Mouse (Mus musculus) CH12.LX (cell line): ENCODE measurements around the gene Ugt1a8. TPM values are rescaled to one million over a fixed set of nuclear protein-coding genes. Genes with fewer than 3 reads are reported as not detected.

ENCODE experiments used
- DNase-seq: peaks from one replicate; pipeline ENCODE4 v3.0.0-alpha.2; 2013; ENCODE audit errors: extremely low read depth
- H3K27ac ChIP-seq: 2 replicates; pipeline ENCODE4 v1.5.1; 2012; ENCODE audit warnings: low read depth, mild to moderate bottlenecking, control low read depth, moderate library complexity; ENCODE audit not compliant: insufficient read depth
- H3K27me3 ChIP-seq: replicated peaks from 2 replicates; pipeline ENCODE3; 2012; ENCODE audit warnings: inconsistent platforms
- H3K36me3 ChIP-seq, 2 experiments: replicated peaks in 1 of 2; 2 replicates each; pipeline versions ENCODE3 to v1.6.1; 2012; ENCODE audit warnings: inconsistent platforms in 1 of 2, low read length in 1 of 2, mild to moderate bottlenecking in 1 of 2, mixed read lengths in 1 of 2, moderate library complexity in 1 of 2; ENCODE audit not compliant: control insufficient read depth in 1 of 2, insufficient read depth in 1 of 2
- H3K4me1 ChIP-seq, 2 experiments: 2 replicates each; pipeline ENCODE4 v1.6.1; 2012; ENCODE audit warnings: inconsistent platforms in 1 of 2, moderate library complexity in 1 of 2; ENCODE audit not compliant: insufficient read depth in 2 of 2, control insufficient read depth in 1 of 2
- H3K4me2 ChIP-seq: 2 replicates; pipeline ENCODE4 v1.6.1; 2012; ENCODE audit warnings: low read depth, mild to moderate bottlenecking, control low read depth; ENCODE audit not compliant: poor library complexity, insufficient read depth, severe bottlenecking
- H3K4me3 ChIP-seq, 3 experiments: fragments of 150-350 bp in 1 of 3; sonication (generic) in 1 of 3; replicated peaks in 1 of 3; 2 replicates each; pipeline versions ENCODE3 to v1.5.1; 2011 to 2012; ENCODE audit warnings: low read depth in 2 of 3, low read length in 2 of 3, mild to moderate bottlenecking in 2 of 3, moderate library complexity in 2 of 3, control low read depth in 1 of 3, improper control_type of control experiment in 1 of 3, inconsistent platforms in 1 of 3, mixed read lengths in 1 of 3; ENCODE audit not compliant: poor library complexity in 1 of 3
- H3K79me2 ChIP-seq: replicated peaks from 2 replicates; pipeline ENCODE4 v1.6.1; 2012; ENCODE audit warnings: mild to moderate bottlenecking, moderate library complexity; ENCODE audit not compliant: control insufficient read depth, poor library complexity, insufficient read depth, severe bottlenecking; ENCODE audit errors: extremely low read depth
- H3K9ac ChIP-seq: 2 replicates; pipeline ENCODE4 v1.6.1; 2012; ENCODE audit warnings: low read depth, mild to moderate bottlenecking, control low read depth, moderate library complexity; ENCODE audit not compliant: insufficient read depth
- H3K9me3 ChIP-seq: replicated peaks from 2 replicates; pipeline ENCODE3; 2012; ENCODE audit warnings: low read length, inconsistent platforms, mixed read lengths
- CTCF ChIP-seq, 2 experiments: IDR thresholded peaks in 1 of 2; conservative IDR thresholded peaks in 1 of 2; 2 replicates each; pipeline ENCODE4 v1.5.1; 2011 to 2012; ENCODE audit warnings: low read depth in 2 of 2, low read length in 2 of 2, improper control_type of control experiment in 1 of 2, inconsistent platforms in 1 of 2, mild to moderate bottlenecking in 1 of 2, moderate library complexity in 1 of 2
- E2F4 ChIP-seq: IDR thresholded peaks from 2 replicates; pipeline ENCODE4 v1.6.1; 2011; ENCODE audit warnings: low read depth, low read length, improper control_type of control experiment; ENCODE audit not compliant: insufficient replicate concordance
- EP300 ChIP-seq: IDR thresholded peaks from 2 replicates; pipeline ENCODE4 v1.6.1; 2011; ENCODE audit warnings: low read length, improper control_type of control experiment
- ETS1 ChIP-seq: conservative IDR thresholded peaks from 2 replicates; pipeline ENCODE4 v1.6.1; 2012; ENCODE audit warnings: low read depth, mild to moderate bottlenecking, inconsistent platforms, low read length, improper control_type of control experiment, moderate library complexity
- HCFC1 ChIP-seq: IDR thresholded peaks from 2 replicates; pipeline ENCODE4 v1.6.1; 2012; ENCODE audit warnings: low read depth, mild to moderate bottlenecking, inconsistent platforms, low read length, improper control_type of control experiment
- KAT2A ChIP-seq: IDR thresholded peaks from 2 replicates; pipeline ENCODE4 v1.6.1; 2012; ENCODE audit warnings: low read length, improper control_type of control experiment, inconsistent platforms; ENCODE audit not compliant: insufficient replicate concordance
- MAFK ChIP-seq: IDR thresholded peaks from 2 replicates; pipeline ENCODE4 v1.6.1; 2011; ENCODE audit warnings: low read length, improper control_type of control experiment; ENCODE audit not compliant: insufficient replicate concordance
- MAX ChIP-seq: IDR thresholded peaks from 2 replicates; pipeline ENCODE4 v1.6.1; 2011; ENCODE audit warnings: low read length, improper control_type of control experiment
- RAD21 ChIP-seq: IDR thresholded peaks from 2 replicates; pipeline ENCODE4 v1.6.1; 2011; ENCODE audit warnings: low read depth, mild to moderate bottlenecking, low read length, improper control_type of control experiment, moderate library complexity
- SIN3A ChIP-seq: IDR thresholded peaks from 2 replicates; pipeline ENCODE4 v1.6.1; 2012; ENCODE audit warnings: low read length, improper control_type of control experiment, inconsistent platforms
- SMC3 ChIP-seq: IDR thresholded peaks from 2 replicates; pipeline ENCODE4 v1.6.1; 2011; ENCODE audit warnings: low read depth, low read length, improper control_type of control experiment
- UBTF ChIP-seq: IDR thresholded peaks from 2 replicates; pipeline ENCODE4 v1.6.1; 2012; ENCODE audit warnings: low read depth, mild to moderate bottlenecking, inconsistent platforms, low read length, improper control_type of control experiment, moderate library complexity
- ZKSCAN1 ChIP-seq: IDR thresholded peaks from 2 replicates; pipeline ENCODE4 v1.6.1; 2012; ENCODE audit warnings: low read depth, inconsistent platforms, low read length, improper control_type of control experiment, borderline replicate concordance
- ZNF384 ChIP-seq: IDR thresholded peaks from 2 replicates; pipeline ENCODE4 v1.6.1; 2012; ENCODE audit warnings: low read depth, low read length, improper control_type of control experiment, inconsistent platforms
- dilution Hi-C: fragments of 300-500 bp; cut with MboI; formaldehyde crosslinking; loops from 2 replicates; pipeline ENCODE4 v1.14.3; 2020; ENCODE audit warnings: low sequenced_read_pairs; ENCODE audit not compliant: extremely low pct_unique_long_range_greater_than_20kb, extremely low pct_ligation_motif_present
- in situ Hi-C: fragments of 300-500 bp; cut with MboI; formaldehyde crosslinking; loops from 3 replicates; pipeline ENCODE4 v1.14.3; 2019; ENCODE audit warnings: low sequenced_read_pairs, low pct_ligation_motif_present, low pct_unique_long_range_greater_than_20kb, mixed read lengths
- polyA plus RNA-seq: library from polyadenylated mRNA; unstranded; fragments of >175 nt; gene quantifications from 2 replicates; pipeline ENCODE4 v1.2.1, GENCODE M21; 2012; ENCODE audit warnings: low read depth; ENCODE audit not compliant: insufficient read length
- total RNA-seq, 2 experiments: library from RNA; depleted of rRNA; stranded (reverse); fragments of 300-350 nt in 1 of 2; fragments of >200 nt in 1 of 2; gene quantifications; 2 replicates each; pipeline ENCODE4 v1.2.3; 2012 to 2014

Gene Ugt1a8
- total and polyA plus RNA-seq, 3 experiments = not detected

- dilution Hi-C loops (no loop called here), in situ Hi-C loops (no loop called here)
- no peak within 1 kb of the TSS for H3K27ac ChIP-seq
- H3K36me3 ChIP-seq = no peaks in the 10 kb centered on the region
- H3K4me2 ChIP-seq = no peak within 1 kb of the TSS
- H3K27me3 ChIP-seq = no peaks in the 10 kb centered on the region
- DNase-seq = no peak
- no peaks in the 10 kb centered on the region for H3K4me1 ChIP-seq
- H3K9ac ChIP-seq = no peak within 1 kb of the TSS
- H3K79me2 ChIP-seq = no peaks in the 10 kb centered on the region
- TF ChIP-seq MAX = no peak
- no peak for TF ChIP-seq CTCF (conservative IDR thresholded peaks at IDR 0.05 in 1 of 2, IDR thresholded peaks at IDR 0.05 in 1 of 2; ENCODE audit: low read depth in 2 of 2, low read length in 2 of 2)
- no peak for TF ChIP-seq ZNF384
- TF ChIP-seq HCFC1 = no peak
- no peak for TF ChIP-seq KAT2A
- TF ChIP-seq EP300 = no peak
- TF ChIP-seq MAFK = no peak
- TF ChIP-seq E2F4 = no peak
- no peak for TF ChIP-seq UBTF
- no peak for TF ChIP-seq ETS1
- no peak within 1 kb of the TSS for H3K4me3 ChIP-seq
- H3K9me3 ChIP-seq = no peaks in the 10 kb centered on the region
Measured at GRCm38 (mm10) chr1:88070495-88070894, 17.1 kb upstream of the Ugt1a8 start, which contains the start of gene Ugt1a9. Gene Ugt1a9, plus strand, starts transcription at chr1:88070800.

- Histone ChIP-seq H3K4me2 (no peak overlapping the region), H3K9ac (no peak overlapping the region), H3K9me3 (no peaks in the 10 kb centered on the region), H3K27ac (no peak overlapping the region), H3K27me3 (no peaks in the 10 kb centered on the region), H3K79me2 (no peaks in the 10 kb centered on the region), H3K4me1 (no peaks in the 10 kb centered on the region), H3K4me3 (no peak overlapping the region), H3K36me3 (no peaks in the 10 kb centered on the region)
- no peak for DNase-seq
- no peak for TF ChIP-seq ETS1
- no peak for TF ChIP-seq RAD21
- in situ Hi-C loops (no loop called here), dilution Hi-C loops (no loop called here)
Measured at GRCm38 (mm10) chr1:88070902-88071301, 16.7 kb upstream of the Ugt1a8 start.

- dilution Hi-C loops = no loop called here
- TF ChIP-seq ZKSCAN1 = no peak
- TF ChIP-seq SMC3 = no peak
- TF ChIP-seq SIN3A = no peak
- no peak for TF ChIP-seq MAX
- no peak for TF ChIP-seq HCFC1
- no peak overlapping the region for H3K27ac ChIP-seq
Measured at GRCm38 (mm10) chr1:88074471-88074870, 13.1 kb upstream of the Ugt1a8 start.

More at GRCm38 (mm10) chr1:88074471-88074870, 13.1 kb upstream of the Ugt1a8 start:
- Histone ChIP-seq H3K27me3 (no peaks in the 10 kb centered on the region), H3K79me2 (no peaks in the 10 kb centered on the region), H3K4me3 (no peak overlapping the region), H3K9me3 (no peaks in the 10 kb centered on the region), H3K36me3 (no peaks in the 10 kb centered on the region), H3K4me1 (no peaks in the 10 kb centered on the region; a peak in 1 of 4 replicates), H3K9ac (no peak overlapping the region), H3K4me2 (no peak overlapping the region)
- DNase-seq = no peak
- in situ Hi-C loops = no loop called here
